Mouse (Mus musculus) kidney, adult 18-20 months (tissue): ENCODE data around the gene Ttyh3.
A peak's percentile ranks its signal among the peaks of the same experiment; 100 is the strongest.
"Not testable (repeated sequence)": the region's sequence is repeated elsewhere in the genome, so short reads cannot be mapped to it uniquely, and the experiment has no call there.

Experiments
- DNase-seq: peaks from one replicate; pipeline ENCODE4 v3.0.0; 2021

Ttyh3 gene

DNA sequence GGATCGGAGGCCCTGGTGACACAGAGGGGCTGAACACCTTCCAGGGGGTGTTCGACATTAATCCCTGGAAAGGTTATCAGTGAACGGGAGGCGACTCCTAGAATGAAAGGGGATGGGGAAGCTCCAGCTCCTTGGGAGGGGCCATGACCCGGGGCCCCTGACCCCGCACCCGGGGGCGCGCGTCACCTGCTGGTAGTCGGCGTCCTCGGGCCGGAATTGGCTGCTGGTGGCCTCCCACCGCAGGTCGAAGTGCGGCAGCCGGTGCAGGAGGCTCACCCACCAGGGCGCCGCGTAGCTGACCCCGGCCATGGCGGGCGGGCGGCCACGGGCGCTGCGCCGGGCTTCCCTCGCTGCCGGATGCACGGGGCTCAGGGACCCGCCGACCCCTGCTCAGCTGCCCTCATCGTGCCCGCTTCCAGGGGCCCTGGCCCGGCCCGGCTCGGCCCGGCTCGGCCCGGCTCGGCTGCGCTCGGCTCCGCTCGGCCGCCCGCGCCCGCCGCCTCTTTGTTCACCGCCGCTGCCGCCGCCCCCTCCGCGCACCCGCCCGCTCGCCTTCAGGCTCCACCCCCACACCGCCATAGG is at the start of gene Ttyh3:
Gene Ttyh3, minus strand, starts transcription at position 513 of the 582 bp plus-strand sequence.
- DNase-seq: no peak

DNA sequence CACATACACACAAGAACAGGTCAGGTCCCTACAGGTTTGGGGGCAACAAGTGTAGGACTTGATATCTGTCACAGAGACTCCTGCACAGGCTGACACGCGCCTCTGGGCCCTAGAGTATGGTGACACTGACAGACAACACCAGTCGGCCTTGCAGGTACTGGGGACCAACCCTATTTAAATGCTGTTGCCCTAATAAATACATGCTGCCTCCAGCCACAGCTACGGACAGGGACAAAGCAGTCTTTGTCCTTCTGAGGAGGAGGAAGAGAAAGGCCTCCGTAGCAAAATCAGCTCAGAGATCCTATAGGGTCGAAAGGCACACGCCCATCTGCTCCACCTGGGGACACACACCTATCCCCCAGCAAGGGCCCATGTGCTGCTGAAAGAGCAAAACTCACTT is 47.2 kb upstream of the Ttyh3 start:
- DNase-seq: no peak

DNA sequence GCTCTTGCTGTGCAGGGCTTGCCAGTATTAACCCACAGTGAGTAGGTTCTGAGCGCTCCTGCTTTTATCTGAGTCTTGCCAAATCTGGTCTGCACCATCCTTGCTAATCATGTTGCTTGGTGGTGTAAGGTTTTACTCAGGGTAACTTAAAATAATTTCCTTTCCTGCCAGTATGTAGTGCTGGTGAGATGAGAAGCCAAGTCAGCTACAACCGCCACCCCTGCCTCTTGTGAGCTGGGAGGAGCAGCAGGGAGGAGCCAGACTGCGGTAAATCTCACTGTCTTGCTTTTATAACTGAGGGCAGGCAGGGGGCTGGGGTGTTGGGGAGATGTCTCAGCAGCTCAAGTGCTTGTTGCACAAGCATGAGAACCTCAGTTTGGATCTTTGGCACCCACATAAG is 39.6 kb upstream of the Ttyh3 start:
- no peak for DNase-seq

DNA sequence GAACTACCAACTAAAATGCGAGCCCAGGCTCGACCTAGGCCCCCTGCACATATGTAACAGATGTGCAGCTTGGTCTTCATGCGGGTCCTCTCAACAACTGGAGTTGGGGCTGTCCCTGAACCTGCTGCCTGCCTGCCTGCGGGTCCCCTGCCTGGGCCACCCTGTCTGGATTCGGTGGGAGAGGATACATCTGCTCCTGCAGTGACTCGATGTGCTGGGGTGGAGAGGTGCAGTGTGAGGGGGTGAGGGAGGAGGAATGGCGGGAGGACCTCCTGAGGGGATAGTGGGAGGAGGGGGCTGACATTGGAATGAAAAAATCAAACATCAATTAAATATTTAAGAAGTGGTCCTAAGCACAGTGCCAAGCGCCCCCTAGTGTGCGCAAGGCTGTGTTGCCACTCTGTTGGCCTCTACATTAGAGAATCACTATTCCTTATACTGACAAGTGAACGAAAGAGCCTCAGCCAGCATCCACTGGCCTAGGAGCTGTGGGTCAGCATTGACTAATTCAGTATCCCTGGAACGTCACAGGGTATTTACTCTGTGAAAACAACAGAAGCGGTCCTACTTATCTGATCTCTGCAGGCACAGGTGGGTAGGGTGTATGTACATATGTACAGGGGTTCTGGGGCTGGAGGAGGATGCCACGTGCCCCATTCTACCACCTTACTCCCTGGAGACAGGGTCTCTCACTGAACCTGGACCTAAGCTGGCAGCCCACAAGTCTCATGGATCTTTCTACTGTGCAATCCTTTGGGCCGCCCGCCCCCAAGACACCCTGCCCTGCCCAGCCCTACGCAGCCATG is 35.7 kb upstream of the Ttyh3 start:
- peak; percentile 48 for DNase-seq

- DNase-seq: no peak
These were observed 33.3 kb upstream of the Ttyh3 start for GRCm38 (mm10) chr5:140682113-140682512.

- DNase-seq: no peak
These were observed 32.1 kb upstream of the Ttyh3 start for GRCm38 (mm10) chr5:140680950-140681349.

DNA sequence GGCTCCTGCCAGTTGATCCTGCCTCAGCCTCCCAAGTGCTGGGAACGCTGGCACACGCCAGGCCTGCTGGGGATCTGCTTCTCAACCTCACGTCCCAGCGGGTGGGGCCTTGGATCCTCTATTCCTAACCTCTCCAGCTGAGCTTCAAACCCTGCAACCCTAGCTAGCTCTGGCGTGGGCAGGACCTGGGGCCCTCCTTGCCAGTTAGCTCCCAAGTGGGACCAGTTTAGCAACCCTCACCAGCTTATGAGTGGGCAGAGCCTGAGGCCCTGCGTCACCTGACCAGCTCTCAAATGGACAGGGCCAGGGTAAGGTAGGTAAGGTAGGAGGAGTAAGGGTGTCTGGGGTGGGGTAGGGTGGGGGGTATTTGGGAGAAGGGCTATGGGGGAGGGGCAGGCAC is 31.2 kb upstream of the Ttyh3 start:
- DNase-seq: no peak

DNA sequence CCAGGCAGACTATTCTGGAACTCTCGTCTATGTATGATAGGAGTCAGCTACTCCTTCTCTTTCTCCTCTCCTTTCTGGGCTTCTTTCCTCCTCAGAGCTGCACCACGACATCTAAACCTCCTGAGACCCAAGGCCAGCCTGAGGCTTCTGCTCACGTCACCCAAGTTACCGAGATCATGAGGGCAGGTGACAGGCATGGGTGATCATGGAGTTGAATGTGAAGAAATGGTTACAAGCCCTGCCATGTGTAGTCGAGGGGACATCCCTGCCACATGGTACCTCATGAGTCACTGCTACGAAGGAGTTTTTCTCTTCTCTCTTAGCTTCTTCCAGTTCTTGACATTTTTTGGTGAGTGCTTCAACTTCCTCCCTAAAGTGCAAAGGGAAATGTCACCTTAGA is 28.3 kb upstream of the Ttyh3 start:
- no peak for DNase-seq

- no peak for DNase-seq
These were observed 26.8 kb upstream of the Ttyh3 start for GRCm38 (mm10) chr5:140675640-140676039.

DNA sequence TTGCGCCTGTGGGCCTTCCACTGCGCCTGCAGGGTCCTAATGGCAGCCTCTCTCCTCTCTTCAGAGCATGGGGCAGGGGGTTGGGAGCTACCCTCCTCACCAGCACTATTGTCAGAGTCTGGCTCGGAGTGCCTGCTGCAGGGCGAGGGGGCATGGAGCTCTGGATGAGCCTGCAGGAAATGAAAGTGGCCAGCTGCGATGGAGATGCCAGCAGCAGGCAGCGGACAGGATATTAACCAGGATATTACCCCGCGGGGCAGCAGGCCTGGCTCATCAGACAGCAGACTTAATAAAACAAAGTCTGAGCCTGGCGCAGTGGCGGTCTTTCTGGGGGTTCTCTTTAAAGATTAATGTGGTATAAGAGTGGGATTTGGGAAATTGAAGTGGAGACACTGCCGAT is 26.2 kb upstream of the Ttyh3 start:
- DNase-seq: no peak

- no peak for DNase-seq
These were observed 25.2 kb upstream of the Ttyh3 start for GRCm38 (mm10) chr5:140674036-140674435.

GRCm38 (mm10) chr5:140672603-140673002 is 23.8 kb upstream of the Ttyh3 start:
- DNase-seq: not testable (repeated sequence)

GRCm38 (mm10) chr5:140672115-140672514 is 23.3 kb upstream of the Ttyh3 start:
- no peak for DNase-seq

GRCm38 (mm10) chr5:140663621-140664180 is 14.9 kb upstream of the Ttyh3 start:
- peak; percentile 60 for DNase-seq

DNA sequence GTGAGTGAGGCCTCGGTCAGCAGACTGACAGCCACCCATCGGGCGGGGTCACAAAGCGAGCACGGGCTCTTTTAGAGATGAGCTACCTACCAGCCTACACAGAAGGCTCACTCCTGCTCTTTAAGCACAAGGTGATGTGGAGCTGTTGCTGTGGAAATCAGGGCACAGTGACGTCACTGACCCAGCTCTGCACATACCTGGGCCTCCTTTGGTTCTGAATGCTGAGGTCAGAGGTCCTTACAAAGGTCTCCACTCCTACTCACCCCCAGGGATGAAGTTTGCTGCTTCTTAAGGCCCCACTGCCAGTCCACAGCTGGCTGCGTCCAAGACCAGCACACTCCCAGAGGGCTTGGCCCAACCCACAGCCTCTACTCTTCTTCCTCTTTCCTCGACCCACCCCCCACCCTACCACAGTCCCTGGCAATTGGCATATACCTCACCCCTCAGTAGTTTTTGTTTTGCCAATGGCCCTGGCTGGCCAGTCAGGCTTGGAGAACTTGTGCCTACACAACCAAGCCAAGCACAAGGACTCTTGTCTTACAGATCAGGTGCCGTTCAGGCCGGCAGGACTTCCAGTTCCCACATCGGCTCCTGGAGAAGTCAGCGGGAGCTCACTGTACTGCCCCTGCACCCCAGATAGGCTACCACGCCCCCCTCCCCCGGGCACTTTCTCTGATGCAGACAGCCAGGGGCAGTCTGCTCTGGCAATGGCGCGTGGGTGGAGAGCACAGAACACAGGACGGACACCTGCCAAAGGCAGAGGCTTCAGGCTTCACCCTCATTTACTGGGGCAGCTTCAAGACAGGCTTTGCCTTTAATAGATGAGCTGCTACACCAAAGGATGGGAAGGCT is 14.1 kb upstream of the Ttyh3 start:
- no peak for DNase-seq

GRCm38 (mm10) chr5:140661875-140662643 is 13.2 kb upstream of the Ttyh3 start:
- DNase-seq: no peak

GRCm38 (mm10) chr5:140661427-140661826 is 12.6 kb upstream of the Ttyh3 start:
- DNase-seq: no peak

DNA sequence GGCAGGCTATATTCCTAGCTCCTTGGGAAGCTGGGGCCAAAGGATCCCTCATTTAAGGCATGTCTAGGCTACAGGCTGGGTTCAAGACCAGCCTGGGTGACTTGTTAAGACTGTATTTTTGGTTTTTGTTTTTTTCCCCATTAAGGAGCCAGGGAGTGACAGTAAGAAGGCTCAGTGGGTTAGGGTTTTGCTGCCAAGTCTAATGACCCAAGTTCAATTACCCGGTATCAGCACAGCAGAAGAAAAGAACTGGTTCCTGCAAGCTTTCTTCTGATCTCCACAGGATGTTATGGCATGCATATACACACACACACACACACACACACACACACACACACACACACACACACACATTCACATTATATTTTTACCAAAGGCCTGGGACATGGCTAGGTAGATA is 11.6 kb upstream of the Ttyh3 start:
- DNase-seq: no peak

- no peak for DNase-seq
These were observed 10.9 kb upstream of the Ttyh3 start for GRCm38 (mm10) chr5:140659607-140660272.

GRCm38 (mm10) chr5:140654096-140654845 is 5.4 kb upstream of the Ttyh3 start:
- DNase-seq: peak; percentile 39

DNA sequence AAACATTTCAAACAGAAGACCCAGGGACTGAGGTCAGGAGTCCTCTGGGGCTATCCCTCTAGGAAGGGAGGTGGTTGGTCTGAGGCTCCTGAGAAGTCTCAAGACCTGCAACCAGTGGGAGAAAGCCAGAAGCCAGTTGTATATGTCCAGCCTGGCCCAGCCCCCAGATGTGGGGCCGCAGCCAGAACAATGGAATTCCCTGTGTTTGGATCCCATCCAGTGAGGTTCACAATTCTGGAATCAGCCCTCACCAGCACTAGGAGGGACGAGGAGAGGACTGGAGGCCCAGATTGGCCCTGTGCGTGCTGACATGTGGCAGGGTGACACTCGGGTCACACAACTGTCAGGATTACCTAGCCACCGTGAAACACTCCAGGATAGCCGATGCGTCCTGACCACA is 3.8 kb upstream of the Ttyh3 start:
- no peak for DNase-seq
